Mouse (Mus musculus): ENCODE data around the gene Pptc7.

Pptc7 gene

GRCm38 (mm10) chr5:122265942-122266341 is 18.2 kb upstream of the Pptc7 start:
- no peak for DNase-seq (ENCODE audit: extremely low read depth, low read depth, low spot score)

- DNase-seq (ENCODE audit: extremely low read depth, low read depth, low spot score): no peak
These were observed 17.0 kb upstream of the Pptc7 start for GRCm38 (mm10) chr5:122267136-122267535.

- no peak for DNase-seq (ENCODE audit: extremely low read depth, low read depth, low spot score)
These were observed 16.3 kb upstream of the Pptc7 start for GRCm38 (mm10) chr5:122267899-122268298.

GRCm38 (mm10) chr5:122268858-122269604 is 15.1 kb upstream of the Pptc7 start:
- no peak for DNase-seq (ENCODE audit: extremely low read depth, low read depth, low spot score)

- DNase-seq (ENCODE audit: extremely low read depth, low read depth, low spot score): no peak
These were observed 11.3 kb upstream of the Pptc7 start for GRCm38 (mm10) chr5:122272821-122273220.

- DNase-seq (ENCODE audit: extremely low read depth, low read depth, low spot score): no peak
These were observed 9.4 kb upstream of the Pptc7 start for GRCm38 (mm10) chr5:122274785-122275184.

- no peak for DNase-seq (ENCODE audit: extremely low read depth, low read depth, low spot score)
These were observed 5.2 kb upstream of the Pptc7 start for GRCm38 (mm10) chr5:122278946-122279345.

- peak; percentile 97 for DNase-seq (ENCODE audit: extremely low read depth, low read depth, low spot score)
These were observed 4.3 kb upstream of the Pptc7 start for GRCm38 (mm10) chr5:122279799-122280421.

- no peak for DNase-seq (ENCODE audit: extremely low read depth, low read depth, low spot score)
These were observed 3.7 kb upstream of the Pptc7 start for GRCm38 (mm10) chr5:122280422-122280826.

- DNase-seq (ENCODE audit: extremely low read depth, low read depth, low spot score): peak; percentile 96
These were observed 3.2 kb upstream of the Pptc7 start for GRCm38 (mm10) chr5:122280827-122281462.

- no peak for DNase-seq (ENCODE audit: extremely low read depth, low read depth, low spot score)
These were observed 360 bp upstream of the Pptc7 start for GRCm38 (mm10) chr5:122283828-122284182.

GRCm38 (mm10) chr5:122285029-122285766 is 1.0 kb downstream of the Pptc7 start:
- no peak for DNase-seq (ENCODE audit: extremely low read depth, low read depth, low spot score)

- DNase-seq (ENCODE audit: extremely low read depth, low read depth, low spot score): no peak
These were observed 1.6 kb downstream of the Pptc7 start for GRCm38 (mm10) chr5:122285767-122286150.

- no peak for DNase-seq (ENCODE audit: extremely low read depth, low read depth, low spot score)
These were observed 2.0 kb downstream of the Pptc7 start for GRCm38 (mm10) chr5:122286191-122286590.

GRCm38 (mm10) chr5:122287026-122287425 is 2.9 kb downstream of the Pptc7 start:
- no peak for DNase-seq (ENCODE audit: extremely low read depth, low read depth, low spot score)

GRCm38 (mm10) chr5:122288147-122288811 is 4.1 kb downstream of the Pptc7 start:
- no peak for DNase-seq (ENCODE audit: extremely low read depth, low read depth, low spot score)

- no peak for DNase-seq (ENCODE audit: extremely low read depth, low read depth, low spot score)
These were observed 7.0 kb downstream of the Pptc7 start for GRCm38 (mm10) chr5:122291149-122291548.

- no peak for DNase-seq (ENCODE audit: extremely low read depth, low read depth, low spot score)
These were observed 7.6 kb downstream of the Pptc7 start for GRCm38 (mm10) chr5:122291553-122292339.

GRCm38 (mm10) chr5:122293131-122293530 is 9.0 kb downstream of the Pptc7 start:
- no peak for DNase-seq (ENCODE audit: extremely low read depth, low read depth, low spot score)

- no peak for DNase-seq (ENCODE audit: extremely low read depth, low read depth, low spot score)
These were observed 10.1 kb downstream of the Pptc7 start for GRCm38 (mm10) chr5:122294219-122294735.

Measured in fat pad, adult 2 months (tissue).